Mouse (Mus musculus) CD8-positive naive resting alpha-beta T cell, adult 57 days (primary cell): ENCODE data around the gene Tmem170b. TPM values are rescaled to one million over a fixed set of nuclear protein-coding genes. Genes with fewer than 3 reads are reported as not detected.

ENCODE experiments used
- total RNA-seq: library from RNA; stranded (reverse); gene quantifications from one replicate; pipeline ENCODE4 v1.2.4, GENCODE M21; 2023

Tmem170b gene
- total RNA-seq: 12.3 TPM

DNA sequence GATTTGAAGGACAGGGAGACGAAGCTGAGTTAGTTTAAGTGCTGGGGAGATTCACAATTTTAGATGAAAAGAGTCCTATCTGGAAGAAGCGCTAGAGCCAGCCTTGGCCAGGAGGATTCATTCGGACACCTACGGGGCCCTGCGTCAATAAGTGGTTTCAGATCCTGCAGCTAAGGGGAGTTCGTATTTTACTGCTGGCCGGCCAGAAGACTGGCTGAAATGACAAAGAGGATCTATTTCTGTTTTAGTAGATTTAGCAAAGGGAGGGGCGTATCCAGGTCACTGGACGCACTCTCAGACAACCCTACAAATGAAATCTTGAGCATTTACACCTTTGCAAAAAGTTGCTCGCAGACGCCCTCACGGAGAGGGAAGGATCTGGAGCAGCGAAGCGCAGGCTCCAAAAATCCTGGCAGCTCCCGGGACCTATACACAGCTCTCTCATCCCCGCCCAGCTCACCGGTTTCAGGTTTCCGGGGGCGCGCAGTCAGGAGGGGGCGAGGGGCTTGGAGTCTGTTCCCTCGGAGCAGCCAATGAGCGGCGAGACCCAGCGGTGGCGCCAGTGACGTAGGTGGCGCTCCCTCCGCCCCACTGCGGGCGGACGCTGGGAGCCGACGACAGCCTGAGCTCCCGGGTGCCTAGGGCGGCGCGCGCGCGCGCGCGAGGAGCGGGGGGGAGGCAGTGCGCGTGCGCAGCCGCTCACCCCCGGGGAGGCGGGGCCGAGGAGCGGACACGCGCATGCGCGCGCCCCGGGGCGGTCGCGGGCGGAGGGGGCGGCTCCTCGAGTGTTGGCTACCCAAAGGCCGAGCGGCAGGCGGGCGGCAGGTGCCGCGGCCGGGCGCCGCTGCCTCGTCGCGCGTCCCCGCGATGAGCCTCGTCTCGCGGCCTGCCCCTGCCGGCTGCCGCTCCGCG lies at the start of gene Tmem170b:
Gene Tmem170b (plus strand): TSS at position 809 of the 912 bp plus-strand sequence.

Other genes starting within 250 kb of the Tmem170b start
- 162 TPM for gene Nedd9, start 118.5 kb upstream of the Tmem170b start, total RNA-seq
- gene Adtrp, start 241.8 kb downstream of the Tmem170b start, total RNA-seq: not detected